Mouse (Mus musculus): ENCODE results near the gene Il22ra1.

- no peak for TF ChIP-seq GATA1 (IDR thresholded peaks at IDR 0.05; ENCODE audit: borderline replicate concordance, low read length)
- TF ChIP-seq FLI1 (IDR thresholded peaks at IDR 0.05; ENCODE audit: low read length) = no peak
Observed at GRCm38 (mm10) chr4:135683553-135683952, 44.4 kb upstream of the Il22ra1 start.

Measured in megakaryocyte, embryonic 14.5 days (primary cell).